Mouse (Mus musculus): ENCODE results near the gene Fli1.

Fli1 gene

DNA sequence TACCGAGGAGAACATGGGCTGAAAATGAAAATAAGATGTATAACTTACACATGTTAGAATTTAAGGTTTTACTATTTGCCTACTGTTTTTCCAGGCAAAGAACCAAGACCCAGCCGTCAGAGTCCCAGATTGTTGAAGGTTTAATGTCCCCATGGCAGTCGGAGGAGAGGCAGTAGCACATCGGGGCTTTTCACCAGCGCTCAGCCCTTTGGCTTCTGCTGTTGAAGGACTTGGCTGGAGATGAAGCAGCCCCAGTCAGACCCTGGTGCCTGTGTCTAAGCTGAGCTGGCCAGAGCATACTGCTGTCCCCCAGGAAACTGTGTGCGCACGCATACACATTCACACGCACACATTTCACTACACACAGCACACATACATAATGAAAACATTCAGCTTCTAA lies 75.2 kb downstream of the Fli1 start:
- DNase-seq: no peak

DNA sequence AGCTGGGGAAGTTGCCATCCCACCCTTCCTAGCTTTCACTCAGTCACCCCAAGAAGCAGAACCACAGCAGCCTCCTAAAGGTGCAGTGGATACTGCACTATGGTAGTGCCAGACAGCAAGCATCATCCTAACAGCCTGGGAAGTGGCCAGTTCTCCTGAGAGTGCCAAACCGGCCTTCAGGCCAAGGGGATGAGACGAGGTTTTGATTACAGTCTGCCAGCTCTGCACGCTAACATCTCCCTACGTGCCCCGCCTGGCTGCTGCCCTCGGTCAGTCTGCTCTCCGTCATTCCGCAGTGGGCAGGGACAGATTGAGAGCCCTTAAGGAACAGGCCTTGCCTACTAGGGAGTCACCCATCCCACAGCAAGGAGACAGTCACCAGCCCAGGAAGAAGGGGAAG lies 75.8 kb downstream of the Fli1 start:
- DNase-seq: no peak

DNA sequence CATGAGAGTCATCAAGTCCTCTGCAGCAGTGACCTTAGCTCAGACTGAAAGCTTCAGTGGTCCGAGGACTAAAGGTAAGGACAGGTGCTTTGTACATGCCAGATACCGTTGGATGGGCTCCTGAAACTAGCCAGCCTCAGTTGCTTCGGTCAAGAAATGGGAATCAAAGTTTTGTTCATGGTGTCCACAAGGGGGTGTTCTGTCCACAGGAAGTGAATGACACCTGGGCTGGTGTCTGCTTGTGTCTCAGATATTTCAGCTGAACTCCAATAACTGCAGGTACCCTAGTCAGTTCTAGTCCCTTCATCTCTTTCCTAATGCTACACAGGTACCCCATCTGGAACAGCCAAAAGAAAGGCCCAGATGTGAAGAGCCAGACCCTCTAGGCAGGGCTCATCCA lies 86.0 kb downstream of the Fli1 start:
- no peak for DNase-seq

DNA sequence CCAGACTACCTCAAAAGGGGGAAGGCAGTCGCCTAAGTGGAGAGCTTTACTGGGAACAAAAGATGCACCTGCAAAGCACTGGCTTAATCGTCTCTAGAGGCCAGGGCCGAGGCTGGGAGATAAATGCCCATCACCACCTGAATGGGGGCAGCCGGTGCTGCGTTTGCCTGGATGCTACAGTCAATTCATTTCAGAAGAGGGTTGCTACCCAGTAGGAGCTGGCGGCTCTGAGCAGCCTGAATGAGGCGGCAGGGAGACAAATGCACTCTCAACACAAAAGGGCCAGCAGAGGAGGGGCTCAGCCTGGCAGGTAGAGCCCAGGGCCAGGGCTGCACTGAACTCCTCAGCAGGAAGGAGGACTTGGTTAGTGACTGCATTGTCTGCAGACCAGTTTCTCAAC lies 92.5 kb downstream of the Fli1 start:
- no peak for DNase-seq

DNA sequence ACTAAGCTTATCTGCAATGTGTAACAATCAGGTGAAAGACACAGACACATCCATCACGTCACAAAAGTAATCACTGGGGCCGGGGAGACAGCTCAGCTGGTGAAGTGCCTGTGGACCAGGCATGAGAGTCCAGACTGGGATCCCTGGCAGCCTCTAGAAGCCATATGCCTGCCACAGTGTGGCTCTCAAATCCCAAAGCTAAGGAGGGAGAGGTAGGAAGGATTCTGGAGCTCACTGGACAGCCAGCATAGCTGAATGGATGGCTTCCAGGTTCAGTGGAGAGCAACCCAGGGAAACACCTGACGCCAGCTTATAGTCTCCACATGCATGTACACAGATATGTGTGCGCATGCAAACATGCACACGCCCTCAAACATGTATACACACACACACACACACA lies 93.9 kb downstream of the Fli1 start:
- DNase-seq: no peak

DNA sequence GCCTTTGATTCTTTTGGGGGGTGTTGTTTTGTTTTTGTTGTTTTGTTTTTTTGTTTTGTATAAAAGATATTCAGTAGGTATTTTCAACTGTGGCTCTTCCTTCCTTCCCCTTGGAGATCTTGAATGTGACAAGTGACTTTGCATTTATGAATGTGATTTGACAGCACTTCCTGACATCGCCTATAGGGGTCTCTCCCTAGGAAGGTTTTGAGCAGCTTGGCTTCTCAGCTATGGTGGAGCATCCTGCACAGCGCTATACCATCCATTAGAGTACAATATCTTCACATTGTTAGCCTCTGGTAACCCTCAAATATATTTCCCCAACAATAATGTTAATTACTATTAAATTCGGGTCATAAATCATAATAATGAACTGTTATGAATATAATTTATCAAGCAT lies 96.9 kb downstream of the Fli1 start:
- peak; percentile 26 for DNase-seq

DNA sequence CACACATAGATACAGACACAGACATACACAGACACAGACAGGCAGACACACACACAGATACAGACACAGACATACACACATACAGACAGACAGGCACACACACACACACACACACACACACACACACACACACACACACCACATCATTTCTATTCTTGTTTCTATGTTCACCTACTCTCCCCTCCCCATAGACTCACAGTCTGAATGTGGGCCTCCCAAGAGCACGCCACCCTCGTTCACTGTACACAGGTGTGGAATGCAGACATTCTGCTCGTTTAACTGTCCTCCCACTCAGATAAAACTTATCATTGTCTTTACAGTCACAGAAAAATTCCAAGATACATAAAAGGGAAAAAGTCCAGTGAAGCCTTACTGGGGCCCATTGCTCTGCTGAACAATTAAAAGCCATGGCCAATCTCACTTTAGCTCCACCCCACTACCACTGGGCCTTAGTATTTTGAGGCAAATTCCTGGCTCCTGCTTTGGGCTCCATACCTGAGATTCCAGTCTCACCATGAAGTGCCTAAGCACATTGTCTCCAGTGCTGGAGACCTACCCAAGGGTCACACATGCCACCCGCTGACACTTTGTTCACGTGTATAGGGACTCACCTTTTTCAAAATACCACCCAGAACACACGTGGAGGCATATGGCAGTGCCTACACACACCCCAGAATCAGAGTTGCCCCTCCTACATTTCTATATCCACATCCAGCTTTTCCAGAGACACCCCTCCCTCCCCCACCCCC lies 98.0 kb downstream of the Fli1 start:
- DNase-seq: no peak

DNA sequence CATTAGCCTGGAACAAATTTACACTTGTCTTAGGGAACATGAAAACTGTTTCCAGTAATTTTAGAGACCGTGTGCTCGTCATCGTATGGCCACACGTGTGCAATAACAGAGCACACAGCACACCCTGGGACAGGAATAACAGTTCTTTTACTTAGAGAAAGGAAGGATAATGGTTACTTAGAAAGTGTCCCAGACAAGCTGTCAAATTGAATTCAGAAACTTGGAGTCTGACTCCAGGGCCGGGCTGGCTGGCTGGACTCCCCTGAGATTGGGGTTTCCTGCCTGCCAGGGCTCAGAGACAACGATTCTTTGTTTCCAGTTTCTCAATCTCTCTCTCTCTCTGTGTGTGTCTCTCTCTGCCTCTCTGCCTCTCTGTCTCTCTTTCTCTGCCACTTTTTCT lies 98.8 kb downstream of the Fli1 start:
- no peak for DNase-seq

DNA sequence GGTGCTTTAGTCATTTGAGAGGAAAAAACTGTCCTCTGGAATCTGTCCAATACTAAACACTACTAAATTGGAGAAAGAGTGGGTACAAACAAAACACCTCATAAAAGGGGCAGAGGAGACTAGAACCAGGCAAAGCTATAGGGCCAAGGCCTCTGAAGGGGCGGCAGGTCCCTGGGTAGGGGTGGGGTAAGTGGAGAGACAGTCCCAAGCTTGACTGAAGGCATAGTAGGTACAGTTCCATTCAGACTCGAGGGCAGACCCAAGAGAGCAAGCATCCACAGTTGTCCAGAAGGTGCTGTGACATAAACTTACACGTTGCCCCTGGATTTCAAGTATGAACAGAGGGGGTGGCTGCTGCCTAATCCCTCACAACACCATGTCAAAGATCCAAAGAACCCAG lies 99.5 kb downstream of the Fli1 start:
- DNase-seq: no peak

DNA sequence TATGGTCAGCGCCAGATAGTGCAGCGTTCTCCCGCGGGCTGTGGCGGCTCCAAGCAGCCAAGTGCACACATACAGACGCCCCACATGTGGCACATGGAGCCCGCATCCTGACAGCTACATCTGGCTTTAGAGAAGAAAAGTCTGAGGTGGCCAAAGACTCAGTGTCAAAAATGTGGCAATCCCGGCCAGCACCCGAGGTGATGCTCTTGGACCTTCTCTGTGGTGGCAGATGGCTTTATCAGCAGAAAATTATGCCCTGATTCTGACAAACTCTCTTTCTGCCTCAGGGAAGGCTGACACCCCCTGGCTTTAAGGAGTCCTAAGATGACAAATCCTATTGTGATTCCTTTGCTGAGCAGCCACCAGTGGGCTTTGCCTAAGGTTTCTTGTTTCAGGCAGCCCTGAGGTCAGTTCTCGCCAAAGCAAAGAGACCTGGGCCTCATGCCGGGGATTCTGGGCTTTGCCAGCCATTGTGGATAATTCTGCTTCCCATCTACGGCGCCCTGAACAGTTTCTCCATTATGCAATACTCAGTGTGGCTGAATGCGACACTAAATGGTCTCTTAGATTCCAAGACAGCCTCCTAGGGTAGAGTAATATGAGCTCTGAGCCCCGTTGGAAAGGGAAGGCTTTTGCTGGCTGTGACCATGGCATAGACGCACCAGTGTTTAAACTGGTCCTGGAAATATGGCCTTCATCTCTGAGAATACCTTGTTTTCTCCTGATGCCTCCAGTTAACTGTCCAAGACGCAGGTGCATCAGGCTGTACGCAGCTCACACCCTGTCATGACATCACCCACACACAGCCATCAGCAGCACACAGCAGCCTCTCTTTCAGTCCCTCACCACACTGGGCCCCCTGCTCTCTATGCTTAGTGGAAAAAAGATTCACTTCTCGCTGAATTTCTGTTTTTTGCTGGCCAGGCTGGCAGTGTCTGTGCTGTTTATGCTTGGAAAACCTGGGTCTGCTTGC lies 108.1 kb downstream of the Fli1 start:
- no peak for DNase-seq

DNA sequence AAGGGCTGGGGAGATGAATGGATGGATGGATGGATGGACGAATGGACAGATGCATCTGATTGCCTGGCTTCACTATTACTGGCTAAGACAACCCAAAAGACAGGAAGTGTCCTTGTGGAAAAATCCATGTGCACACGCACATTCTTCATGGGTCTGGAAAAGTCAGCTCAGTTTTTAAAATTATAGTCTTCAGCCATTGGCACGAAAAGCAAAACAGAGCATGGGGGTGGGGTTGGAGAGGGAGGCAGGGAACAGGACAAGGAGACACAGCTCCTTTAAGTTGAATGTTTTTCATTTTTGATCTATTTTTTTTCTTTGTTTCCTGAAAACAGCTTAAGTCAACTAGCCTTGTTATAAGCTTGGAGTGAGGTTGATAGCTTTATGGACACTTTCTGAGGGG lies 111.6 kb downstream of the Fli1 start:
- DNase-seq: peak; percentile 30

DNA sequence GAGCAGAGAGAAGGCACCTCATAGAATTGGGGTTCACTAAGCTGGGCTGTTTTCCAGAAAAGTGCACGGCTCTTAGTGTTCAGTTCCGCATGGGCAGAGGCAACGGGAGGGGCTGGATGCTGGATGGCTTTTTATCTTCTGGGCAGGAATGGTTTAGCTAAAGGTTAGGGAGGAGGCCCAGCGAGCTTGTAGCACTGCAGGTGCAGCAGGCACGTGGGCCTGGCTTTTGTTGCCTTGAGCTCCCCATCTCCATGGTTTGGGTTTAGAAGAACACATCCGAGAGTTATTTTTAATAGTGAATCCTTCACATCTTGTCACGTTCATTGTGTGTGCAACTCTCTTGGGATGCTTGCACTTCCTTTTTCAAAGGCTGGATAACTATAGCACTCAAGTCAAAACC lies 117.3 kb downstream of the Fli1 start:
- DNase-seq: no peak

DNA sequence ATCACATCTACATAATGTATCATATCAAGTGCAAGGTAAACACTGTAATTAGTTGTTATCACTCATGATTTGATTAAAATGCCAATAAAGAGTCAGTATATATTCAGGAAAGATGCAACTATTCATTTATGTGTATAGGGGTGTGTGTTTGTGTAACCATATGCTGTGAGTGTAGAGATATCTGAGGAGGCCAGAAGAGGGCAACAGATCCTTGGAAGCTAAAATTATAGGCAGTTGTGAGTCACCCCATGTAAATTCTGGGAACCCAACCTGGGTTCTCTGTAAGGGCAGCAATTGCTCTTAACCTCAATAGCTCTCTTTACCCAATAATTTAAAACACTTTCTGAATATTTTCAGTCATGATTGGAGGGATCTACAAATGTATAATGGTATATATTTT lies 122.0 kb downstream of the Fli1 start:
- DNase-seq: no peak

DNA sequence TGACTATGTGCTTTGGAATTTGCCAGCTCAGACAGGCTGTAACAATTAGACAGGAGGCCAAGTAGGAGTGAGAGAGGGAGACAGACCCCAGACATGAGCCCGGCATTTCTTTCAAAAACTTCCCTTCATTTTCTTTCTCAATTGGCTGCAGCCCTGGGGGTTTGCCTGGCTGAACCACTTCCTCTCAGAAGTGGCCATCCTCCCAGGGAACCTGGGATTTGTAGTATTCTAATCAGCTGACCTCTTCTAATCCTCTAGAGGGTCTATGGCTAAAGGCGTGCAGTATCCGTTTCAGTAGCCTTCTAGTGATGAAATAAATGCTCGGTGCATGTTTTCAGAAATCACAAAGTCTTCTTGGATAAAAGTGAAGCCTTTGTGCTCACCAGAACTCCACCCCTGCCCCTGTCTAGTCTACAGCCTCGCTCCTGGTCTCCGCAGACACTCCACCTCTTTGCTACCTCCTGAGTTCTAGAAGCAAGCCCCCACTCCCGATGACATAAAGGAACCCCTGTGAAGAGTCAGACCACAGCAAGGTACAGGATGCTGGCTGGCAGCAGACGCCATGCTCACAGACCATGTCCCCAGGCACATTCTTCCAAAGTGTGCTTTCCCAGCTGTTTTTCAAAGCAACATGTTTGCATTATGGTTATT lies 125.1 kb downstream of the Fli1 start:
- no peak for DNase-seq

DNA sequence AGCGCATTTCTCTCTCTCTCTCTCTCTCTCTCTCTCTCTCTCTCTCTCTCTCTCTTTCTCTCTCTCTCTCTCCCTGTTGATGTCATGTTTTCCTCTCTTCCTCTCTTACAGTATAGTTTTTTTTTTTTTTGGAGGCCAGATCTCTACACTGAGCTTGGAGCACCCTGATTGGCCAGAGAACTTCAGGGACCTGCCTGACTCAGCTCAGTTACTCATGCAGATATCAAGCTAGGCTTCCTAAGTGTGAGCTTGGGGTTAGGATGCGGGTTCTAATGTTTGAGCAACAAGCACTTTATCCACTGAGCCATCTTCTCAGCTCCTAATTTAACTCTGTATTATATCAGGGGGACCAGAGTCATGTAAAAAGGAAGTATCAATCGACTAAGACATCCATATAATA lies 126.7 kb downstream of the Fli1 start:
- no peak for DNase-seq

DNA sequence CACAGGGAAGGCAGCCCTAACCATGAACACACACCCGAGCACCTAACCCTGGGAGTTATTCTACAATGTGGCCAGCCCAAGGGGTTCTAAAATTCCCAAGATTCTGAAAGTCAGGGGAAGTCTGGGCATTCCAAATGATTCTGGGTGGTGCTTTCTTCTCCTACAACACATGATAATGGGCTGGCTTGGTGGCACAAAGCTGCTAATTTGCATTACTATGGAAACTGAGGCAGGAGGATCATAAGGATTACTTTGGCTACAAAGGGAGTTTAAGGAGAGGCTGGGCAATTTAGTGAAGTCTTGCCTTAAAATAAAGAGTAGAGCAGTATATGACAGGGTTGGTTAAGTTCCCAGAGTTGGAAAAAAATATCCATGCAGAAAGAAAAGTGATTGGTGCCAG lies 127.7 kb downstream of the Fli1 start:
- no peak for DNase-seq

DNA sequence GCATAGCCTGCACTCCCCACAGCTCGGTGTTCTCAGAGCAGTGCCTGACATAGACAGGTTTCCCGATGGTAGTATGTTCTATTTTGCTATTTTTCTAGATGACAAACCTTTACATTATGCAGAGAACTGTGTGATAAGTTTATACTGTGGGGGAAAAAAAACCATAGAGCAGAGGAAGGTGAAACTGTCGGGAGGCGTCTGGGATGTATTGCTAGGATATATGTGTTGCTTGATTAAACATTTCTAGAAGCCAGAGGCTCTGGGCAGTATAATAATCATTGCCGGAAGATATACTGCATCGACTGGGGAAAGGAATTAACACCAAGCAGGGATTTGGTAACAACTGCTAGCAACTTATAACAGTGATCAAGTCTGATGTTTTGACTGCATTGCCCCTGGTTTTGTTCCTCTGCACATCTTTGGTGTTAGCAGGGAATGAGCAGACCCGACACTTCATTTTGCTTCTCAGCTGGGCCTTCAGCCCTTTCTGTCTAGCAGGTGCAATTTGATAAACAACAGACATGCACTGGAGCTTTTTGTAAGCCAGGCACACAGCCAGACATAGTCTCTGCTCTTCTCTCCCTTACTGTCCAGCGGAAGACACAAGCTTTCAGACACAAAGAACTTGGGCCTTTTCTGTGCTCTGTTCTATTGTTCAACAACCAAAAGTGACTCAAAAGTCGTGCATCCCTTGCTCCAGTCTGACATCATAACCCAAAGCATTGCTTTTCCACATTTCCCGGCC lies 129.7 kb downstream of the Fli1 start:
- no peak for DNase-seq

DNA sequence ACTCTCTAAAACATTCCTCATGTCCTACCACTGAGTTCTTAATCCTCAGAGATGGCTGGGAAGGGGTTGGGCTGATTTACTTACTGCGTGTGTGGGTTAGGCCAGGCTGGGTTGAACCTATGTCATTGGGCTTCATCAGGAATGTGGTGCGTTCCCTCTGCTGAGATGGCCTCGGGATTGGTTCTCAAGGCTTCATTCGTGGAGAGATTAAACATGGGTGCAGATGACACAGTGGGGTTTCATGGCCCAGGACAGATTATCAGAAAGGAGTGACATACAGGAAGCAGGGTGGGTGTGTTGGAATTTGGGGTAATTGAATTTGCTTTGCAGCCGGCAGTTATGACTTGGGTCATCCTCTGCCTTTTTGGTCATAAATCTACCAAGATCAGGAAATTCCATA lies 131.2 kb downstream of the Fli1 start:
- DNase-seq: peak; percentile 43

DNA sequence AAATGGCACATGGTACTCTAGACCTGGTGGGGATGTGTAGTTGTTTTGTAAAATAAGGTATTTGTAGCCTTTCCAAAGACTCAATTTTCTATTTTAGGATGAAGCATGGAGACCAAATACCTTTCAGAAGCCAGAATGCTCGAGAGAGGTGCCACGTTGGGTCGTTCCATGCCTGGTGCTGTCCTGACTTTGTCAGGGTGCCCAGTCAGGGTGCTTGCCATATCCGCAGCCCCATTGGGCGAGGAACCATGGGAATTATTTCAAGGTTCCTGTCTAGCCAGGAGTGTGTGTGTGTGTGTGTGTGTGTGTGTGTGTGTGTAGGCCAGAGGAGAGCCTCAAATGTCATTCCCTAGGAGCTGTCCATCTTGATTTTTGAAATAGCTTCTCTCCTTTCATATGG lies 132.0 kb downstream of the Fli1 start:
- DNase-seq: no peak

DNA sequence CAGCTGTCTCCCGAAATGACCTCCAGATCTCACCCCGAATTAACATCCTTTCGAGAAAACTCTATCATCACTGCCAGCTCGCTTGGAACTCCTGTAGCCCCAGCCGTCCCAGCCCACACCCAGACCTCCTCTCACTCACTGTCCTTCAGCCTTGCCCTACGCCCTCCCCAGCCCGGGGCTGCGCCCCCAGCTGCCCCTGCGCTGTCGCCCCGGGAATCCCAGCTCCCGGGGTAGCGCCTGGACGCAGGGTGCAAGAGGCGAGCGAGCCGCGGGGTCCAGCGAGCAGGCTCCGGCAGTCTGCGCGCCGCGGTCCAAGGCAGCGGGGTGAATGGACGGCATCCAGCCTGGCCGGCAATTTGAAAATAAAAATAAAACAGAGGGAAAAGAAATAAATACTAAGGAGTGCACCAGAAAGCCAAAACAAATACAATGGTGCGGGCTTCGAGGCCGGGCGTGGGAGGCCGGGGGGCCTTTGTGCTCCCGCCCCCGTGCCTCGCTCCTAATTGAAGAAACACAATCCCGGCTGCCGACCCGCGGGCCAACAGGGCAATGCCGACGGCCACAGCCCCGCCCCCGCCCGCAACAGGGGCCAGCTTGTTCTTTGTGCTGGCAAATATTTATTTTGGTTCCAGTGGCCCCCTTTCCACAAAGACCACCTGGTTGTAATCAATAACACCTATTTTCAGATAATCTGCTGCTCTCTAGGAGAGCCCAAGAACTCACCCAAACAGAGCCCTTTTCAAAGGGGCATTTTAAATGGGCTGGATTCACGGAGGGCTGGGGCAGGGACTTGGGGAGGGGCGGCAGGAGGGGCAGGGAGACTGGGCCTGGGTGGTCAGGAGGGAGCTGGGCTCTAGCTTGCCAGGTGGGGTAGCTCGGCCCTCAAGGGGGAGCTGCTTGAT lies 133.3 kb downstream of the Fli1 start:
- no peak for DNase-seq

DNA sequence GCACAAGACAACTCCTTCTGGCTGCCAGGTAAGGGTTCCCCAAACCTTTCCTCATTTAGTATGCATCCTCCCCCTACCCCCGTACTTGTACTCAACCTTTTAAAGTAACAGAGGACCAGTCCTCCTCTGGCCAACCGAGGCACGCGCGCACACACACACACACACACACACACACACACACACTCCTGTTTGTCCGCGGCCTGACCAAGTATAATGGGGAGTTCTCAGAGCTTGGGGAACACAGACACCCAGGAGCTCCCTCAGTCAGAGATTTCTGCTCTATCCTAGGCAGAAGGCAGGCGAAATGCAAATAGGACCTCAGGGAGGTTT lies 134.0 kb downstream of the Fli1 start:
- DNase-seq: no peak

All from kidney, adult 9 months (tissue).